Mouse (Mus musculus) liver, embryonic 14.5 days (tissue): ENCODE measurements around the gene BC080695.

Experiments used
- CTCF ChIP-seq: IDR thresholded peaks from 2 replicates; pipeline ENCODE4 v1.5.1; 2016; ENCODE audit warnings: antibody characterized with exemption, low read depth, control low read depth
- EP300 ChIP-seq: IDR thresholded peaks from 2 replicates; pipeline ENCODE4 v1.6.1; 2016; ENCODE audit warnings: antibody characterized with exemption, low read depth

GRCm38 (mm10) chr4:143511043-143511442 lies 40.5 kb upstream of the BC080695 start, which contains the start of gene Gm13043:
- TF ChIP-seq CTCF (no peak), EP300 (no peak)
